Mouse (Mus musculus) activated CD4-positive, CD25-positive, alpha-beta regulatory T cell, adult 4 months (primary cell): ENCODE measurements around the gene Rnf7. TPM values are rescaled to one million over a fixed set of nuclear protein-coding genes. Genes with fewer than 3 reads are reported as not detected.
A peak's percentile ranks its signal among the peaks of the same experiment; 100 is the strongest.

Source experiments
- ATAC-seq: one replicate; pipeline ENCODE4 v1.8.0; 2017
- polyA plus RNA-seq, 2 experiments: library from polyadenylated mRNA; unstranded; fragments of 100-300 nt; shearing (Covaris generic); gene quantifications; one replicate each; pipeline ENCODE4 v1.2.1; 2017

The Rnf7 gene
- polyA plus RNA-seq, 2 experiments from 2014 or later, result 116 to 130 TPM

DNA sequence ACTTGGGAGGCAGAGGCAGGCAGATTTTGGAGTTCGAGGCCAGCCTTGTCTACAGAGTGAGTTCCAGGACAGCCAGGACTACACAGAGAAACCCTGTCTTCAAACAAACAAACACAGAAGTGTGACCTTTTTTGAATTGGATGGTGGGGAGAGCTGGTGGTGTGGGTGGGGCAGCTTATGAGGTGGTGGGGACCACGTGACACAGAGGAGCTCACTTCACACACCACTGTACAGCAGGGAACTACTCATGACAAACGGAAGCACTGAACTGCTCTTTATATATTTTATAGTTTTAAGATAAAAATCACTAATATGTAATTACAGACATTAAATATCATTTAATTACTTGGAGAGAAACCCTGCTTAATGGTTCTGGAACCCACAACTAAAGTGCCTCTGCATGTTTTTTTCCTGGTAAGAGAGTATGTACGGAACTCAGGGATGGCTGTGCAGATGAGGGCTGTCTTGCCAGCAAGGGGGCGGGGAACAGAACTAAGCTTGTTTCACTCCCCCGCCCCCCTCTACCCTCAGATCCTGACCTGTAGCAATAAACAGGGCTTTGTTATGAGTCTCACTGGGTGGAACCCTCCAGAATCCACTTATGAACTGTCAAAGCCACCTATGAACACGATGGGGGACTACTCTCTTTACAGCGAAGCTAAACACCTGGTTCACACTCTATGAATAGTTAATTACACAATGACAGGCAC lies 8.8 kb downstream of the Rnf7 start:
- ATAC-seq, result no peak

DNA sequence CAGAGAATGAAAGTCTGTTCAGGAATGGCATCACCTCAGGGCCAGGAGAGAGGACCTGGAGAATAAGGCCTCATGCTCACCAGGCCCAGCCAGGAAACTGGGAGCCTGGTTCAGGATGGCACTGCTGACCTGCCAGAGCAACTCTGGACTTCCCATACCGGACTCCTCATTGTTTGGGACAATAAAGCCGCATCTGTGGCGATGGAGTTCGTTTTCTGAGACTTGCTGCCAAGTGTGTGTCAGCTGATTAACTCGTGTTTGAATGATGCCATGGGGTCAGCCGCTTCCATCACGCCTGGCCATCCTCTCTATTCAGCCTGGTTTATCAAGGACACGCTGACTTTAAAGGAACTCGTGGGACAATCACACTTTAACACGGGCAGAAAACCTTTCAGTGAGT lies 14.8 kb downstream of the Rnf7 start:
- no peak for ATAC-seq

DNA sequence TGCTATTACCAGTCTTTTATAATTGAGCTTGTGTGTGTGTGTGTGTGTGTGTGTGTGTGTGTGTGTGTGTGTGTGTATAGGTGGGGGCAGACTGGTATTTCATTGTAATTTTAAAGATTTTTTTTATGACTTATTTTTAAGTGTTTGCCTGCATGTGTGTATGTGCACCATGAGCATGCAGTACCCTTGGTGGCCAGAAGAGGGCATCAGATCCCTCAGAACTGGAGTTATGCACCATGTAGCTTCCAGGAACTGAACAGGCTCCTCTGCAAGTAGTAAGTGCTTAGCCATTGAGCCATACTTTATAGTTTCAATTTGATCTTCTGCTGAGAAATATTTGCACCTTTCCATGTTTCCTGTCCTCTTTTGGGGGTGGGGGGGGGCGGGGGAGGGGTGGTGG lies 16.9 kb downstream of the Rnf7 start:
- no peak for ATAC-seq

DNA sequence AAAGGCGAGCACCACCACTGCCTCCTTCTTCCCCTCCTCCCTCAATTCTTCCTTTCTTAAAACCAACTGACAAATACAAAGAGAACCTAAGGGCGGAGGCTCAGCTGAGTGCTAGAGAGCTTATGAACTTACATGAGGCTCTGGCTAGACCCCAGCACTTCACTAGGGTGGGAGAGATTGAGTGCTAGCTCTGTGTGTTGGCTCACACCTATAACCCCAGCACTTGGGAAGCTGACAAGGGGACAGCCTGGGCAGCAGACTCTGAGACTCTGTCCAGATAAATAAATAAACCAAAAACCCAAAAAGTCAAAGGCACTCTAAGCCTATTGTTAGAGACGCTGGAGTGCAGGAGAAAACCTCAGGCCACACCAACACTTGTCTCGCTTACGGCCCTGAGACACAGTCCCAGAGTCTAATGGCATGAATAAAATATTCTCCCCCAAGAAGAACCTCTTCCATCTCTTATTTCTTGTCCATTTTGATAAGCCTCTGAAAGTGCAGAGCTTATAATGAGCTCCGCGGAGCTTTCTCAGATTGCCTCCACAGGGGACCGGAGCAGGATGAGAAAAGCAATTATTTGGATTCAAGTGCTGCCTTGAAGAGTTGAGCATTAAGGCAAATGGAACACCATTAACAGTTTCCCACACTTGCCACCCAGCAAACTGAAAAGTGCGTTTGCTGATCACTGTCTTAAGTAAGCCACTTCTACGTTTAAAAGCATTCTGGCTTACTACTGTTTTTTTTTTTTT lies 18.2 kb downstream of the Rnf7 start:
- no peak for ATAC-seq

DNA sequence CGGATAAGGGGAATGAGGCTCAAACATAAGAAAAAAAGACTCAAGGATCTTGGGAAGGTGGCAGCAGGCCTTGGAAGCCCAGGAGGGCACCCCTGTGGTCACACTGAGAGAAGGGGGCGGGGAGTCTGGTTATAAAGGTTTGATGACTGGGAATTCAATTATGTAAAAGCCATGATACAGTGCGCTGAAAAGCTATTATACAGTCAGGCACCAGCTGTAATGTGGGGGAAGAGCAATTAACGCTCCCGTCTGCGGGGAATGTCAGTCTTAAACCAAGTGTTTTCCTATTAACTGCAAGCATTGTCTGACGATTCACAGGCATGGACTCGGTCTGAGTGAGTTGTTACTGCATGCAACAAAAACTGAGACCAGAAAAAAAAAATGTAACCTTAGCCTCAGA lies 22.9 kb downstream of the Rnf7 start:
- no peak for ATAC-seq

DNA sequence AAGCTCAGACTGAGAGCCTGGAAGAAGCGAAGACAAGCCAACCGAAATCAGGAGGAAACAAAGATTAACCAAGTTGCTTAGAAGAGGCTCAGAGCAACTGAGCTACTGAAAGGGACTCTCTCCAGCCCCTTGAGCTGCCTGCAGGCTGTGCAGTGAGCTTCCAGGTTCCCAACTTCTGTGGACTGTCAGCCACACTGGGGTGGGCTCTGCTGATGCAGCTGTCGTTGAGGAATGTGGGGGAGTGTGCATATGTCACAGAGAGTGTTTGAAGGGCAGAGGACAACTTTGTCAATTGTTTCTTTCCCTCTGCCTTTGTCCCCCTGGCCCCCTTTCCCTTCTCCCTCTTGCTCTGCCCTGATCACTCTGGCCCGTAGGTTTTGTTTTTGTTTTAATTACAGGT lies 25.5 kb downstream of the Rnf7 start:
- ATAC-seq, result no peak

DNA sequence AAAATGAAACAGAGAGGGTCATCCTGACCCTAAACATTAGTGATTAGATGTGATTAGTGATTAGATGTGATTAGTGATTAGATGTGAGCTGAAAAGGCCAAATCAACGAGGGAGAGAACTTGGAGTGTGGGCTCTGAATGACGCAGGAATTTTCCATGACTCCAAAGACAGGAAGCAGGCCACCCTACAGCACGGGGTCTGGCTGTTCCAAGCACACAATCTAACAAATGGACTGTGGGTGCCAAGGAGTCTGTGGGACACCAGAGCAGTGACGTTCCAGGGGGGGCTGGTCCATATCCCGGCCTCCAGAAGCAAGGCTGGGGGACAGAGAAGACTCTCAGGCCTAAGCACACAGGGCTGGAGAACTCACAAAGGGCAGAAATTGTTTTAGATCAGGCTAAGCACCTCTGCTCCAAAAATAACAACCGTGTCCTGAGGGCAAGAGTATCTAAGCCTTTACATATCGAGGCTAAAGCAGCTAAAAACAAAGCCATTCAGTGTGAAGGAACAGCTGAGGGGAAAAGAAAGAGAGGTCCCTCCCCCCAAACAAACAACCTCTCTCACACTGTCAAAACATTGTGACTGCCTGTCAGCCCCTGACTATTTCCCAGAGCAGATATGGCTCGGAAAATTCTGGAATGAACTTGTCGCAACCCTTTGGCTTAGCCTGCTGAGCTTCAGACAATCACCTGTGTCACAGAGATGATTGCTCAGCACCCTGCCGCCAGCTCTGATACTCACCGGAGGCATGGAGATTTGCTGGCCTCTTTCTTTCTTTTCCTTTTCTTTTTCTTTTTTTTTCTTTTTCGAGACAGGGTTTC lies 27.4 kb downstream of the Rnf7 start:
- ATAC-seq, result no peak

DNA sequence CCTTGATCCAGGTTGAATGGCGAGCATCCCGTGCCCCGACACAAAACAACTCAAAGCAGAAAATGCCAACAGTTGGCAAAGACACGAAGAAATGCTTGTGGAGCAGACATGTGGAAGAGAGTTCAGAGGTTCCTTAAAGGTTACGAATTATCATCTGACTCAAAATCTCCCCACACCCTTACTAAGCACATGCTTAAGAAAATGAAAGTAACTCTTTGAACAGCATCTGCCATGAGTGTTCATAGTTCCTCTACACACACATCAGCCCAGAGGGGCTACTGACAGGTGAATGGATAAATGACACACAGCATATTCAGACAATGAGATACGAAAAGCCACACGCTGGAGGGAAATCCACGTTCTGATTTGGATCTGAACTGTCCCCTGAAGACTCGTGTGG lies 29.0 kb downstream of the Rnf7 start:
- peak; percentile 32 for ATAC-seq

DNA sequence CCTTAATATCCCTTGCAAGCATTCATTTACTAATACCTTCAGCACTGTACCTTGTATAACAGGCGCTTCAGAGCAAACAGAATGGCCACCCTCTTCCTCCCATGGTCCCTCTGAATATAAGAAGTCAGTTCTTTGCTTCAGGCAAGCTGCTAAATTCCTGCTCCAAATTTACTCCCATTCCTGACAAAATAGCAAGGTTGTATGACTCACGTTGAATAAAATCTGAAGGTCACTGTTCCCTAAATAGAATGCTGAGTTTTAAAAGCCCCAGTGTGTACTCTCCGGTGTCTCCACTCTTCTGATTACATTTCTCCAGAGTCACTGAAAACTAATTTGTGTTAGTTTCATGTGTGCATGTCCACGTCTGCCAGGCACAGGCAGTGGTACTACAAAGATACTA lies 33.1 kb downstream of the Rnf7 start:
- ATAC-seq, result no peak

DNA sequence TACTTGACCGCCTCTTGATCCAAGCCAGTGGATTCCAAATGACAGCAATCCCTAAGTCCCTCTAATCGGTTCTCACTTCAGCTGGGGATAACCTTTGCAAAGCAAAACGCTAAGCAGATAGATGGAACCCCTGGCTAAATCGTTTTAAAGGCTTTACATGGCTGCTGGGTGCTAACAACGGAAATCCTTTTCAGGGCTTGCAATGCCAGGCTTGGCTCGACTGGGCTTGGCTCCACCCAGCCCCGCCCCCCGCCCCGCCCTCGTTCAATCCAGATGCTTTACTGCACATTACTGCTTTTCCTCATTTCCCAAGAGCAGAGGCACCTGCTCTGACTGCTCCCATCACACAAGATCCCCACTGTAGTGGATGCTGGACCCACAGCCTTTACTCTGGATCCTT lies 36.4 kb downstream of the Rnf7 start:
- no peak for ATAC-seq

DNA sequence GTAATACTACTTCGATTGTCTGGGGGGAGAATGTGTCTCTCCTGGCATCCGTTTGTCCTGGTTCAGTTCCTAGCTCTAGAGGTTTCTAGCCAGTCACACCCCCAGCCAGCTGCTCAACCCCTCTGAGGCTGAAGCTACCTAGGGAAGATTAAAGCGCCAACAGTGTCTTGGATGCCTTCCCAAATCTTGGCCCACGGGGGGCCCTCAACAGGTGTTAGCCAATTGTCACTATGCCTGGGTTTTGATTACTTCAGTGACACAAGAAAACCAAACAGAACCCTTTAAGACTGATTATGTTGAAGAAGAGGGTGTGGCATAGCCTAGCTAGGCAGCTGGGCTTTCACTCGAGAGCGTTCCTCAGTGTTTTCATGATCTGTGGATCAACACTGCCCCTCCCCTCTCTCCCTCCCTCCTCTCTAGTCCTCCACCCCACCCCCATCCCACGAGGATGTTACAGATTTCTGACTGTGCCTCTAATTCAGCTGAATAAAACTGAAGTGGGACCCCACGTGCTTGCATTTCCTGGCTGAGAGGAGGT lies 40.1 kb downstream of the Rnf7 start:
- ATAC-seq, result peak; percentile 18

DNA sequence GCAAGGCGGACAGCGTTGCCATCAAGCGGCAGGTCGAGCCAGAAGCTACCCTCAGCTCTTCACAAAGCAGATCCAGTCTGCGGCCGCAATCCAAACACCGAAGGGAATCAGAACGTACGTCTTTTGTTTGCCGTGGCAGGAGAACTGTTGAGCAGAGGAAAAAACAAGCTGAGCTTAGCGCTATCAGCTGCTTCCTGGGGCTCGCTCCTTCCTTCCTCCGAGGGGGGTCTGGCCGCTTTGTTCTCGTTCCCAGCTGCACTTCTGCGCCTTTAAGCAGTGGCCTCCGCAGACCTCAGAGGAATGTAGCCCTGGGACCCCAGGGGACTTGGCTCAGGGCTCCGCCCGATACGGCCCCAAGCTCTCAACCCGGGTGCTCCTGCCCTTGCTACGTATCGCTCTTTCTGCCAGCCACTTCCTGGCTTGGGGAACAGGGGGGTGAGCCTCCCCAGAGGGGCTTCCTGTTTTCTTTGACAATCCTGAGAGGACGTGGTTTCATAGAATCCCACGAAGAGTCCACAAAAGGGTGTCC lies 40.6 kb downstream of the Rnf7 start:
- ATAC-seq, result peak; percentile 81

DNA sequence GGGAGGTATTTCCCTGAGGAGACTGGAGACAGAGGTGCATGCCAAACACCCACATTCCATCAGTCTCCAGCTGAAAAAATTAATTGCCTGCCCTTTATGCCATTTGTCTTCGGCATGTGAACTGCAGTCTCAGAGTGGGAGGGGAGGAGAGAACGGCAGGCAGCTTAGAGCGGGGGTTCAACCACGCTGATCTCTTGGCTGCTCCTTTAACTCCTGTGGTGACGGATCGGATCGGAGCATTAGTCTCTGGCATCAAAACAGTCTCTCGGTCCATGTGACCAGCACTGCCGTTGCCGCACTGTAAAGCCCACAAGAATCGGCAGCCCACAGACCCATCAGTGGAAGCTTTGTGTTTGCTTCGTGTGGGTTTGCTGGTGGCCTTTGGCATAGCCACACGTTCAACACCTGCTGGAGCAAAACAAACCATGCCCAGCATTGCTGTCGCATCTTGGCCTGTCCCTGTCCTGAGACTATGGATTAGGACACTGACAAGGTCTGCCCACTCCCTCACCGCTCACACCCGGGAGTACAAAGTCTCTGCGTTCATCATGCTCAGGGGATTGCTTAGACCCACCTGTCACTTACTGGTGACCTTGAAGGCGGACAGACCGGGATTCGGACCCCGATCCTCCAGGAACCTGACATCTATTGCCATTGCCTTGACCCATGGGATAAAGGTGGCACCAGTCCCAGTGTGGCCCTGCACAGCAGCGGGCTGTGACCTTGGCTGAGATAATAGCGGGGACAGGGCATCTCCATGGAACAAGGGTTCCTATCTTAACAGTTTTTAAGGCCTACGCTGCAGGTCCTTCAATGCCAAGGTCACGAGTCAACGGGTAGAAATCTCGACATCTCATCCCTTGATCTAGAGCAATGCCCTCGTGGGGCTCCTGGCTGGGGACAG lies 41.3 kb downstream of the Rnf7 start:
- peak; percentile 24 for ATAC-seq

DNA sequence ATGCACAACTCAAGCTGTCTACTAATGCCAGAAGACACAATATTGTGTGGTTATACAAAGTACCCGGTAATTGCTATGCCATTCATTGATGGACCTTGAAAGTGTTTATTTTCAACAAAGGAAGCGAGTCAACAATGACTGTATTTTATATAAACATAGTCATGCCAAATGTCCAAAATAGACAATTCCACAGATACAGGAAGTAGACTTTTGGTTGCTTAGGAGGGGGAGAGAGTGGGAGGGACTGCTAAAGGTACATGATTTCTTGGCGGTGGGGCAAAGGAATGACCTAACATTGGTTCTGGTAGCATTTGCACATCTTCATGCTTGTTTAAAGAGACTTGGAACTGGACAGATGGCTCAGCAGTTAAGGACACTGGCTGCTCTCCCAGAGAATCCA lies 45.9 kb downstream of the Rnf7 start:
- no peak for ATAC-seq

DNA sequence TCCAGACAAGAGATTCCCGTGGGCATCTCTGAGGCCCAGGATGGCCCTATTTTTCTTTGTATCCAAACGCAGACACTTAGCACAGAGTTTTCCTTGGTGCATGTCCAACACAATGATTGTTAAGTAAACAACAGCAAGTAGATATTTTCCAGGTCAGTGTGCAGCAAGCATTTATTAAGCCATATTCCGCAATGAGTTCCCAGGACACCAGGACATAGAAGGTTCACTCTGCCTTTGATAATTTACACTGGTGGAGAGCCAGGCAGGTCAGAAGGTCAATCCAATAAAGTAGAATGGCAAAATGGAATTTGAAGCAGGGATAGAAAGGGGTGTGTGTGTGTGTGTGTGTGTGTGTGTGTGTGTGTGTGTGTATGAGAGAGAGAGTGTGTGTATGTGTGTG lies 47.4 kb downstream of the Rnf7 start:
- ATAC-seq, result no peak

DNA sequence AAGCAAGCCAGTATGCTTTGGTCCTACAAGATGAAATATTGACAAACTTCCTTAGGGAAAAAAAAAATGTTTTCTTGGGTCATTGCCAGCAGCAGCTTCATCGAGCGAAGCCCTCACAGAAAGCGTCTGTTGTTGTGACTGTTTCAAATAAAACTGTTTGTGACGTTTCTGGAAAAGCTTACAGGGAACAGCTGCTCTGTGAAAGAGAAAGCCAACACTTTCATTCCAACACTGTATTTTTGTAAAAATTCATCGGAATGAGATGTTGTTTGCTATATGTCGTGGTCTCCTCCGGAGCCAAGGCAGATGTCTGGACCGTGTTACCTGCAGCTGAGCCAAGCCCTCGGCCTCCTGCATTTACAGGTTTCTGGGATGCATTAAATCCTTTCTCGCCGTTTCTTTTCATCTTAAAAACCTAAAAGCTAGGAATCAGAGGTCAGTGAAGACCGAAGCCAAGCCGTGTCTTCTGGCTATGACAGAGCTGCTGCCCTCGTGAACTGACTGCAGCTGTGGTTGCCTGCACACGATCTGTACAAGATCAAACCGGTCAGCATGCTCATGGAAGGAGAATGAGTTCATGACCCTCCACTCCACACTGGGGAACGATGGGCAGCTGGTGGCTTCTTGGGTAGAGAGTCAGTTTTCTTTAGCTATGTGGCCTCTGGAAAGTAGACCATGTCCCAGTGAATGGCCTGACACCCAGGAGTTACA lies 50.0 kb downstream of the Rnf7 start:
- no peak for ATAC-seq

DNA sequence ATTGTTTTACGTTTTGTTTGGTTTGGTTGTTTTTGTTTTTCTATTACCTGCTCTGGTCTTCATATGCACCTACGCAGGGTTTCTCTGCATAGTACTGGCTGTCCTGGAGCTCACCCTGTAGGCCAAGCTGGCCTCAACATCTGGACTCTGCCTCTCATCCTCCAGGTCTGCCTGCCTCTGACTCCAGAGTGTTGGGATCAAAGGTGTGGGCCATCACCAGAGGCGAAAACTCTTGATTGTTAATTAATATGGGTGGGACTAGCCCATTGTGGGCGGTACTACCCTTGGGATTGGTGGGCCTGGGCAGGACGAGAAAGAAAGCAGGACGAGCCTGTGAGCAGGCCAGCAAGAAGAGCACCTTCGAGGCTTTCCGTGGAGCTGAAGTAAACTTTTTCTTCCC lies 54.4 kb downstream of the Rnf7 start:
- no peak for ATAC-seq
